Mouse (Mus musculus): Measurements from ENCODE around the gene Cdh13.

The Cdh13 gene

GRCm38 (mm10) chr8:118815055-118815454 is 531.5 kb downstream of the Cdh13 start:
- DNase-seq (ENCODE audit: low spot score) = no peak

- no peak for DNase-seq (ENCODE audit: low spot score)
Observed at GRCm38 (mm10) chr8:118826761-118827160, 543.2 kb downstream of the Cdh13 start.

GRCm38 (mm10) chr8:118827726-118828125 is 544.2 kb downstream of the Cdh13 start:
- DNase-seq (ENCODE audit: low spot score) = no peak

GRCm38 (mm10) chr8:118830291-118830690 is 546.8 kb downstream of the Cdh13 start:
- no peak for DNase-seq (ENCODE audit: low spot score)

GRCm38 (mm10) chr8:118831026-118831425 is 547.5 kb downstream of the Cdh13 start:
- DNase-seq (ENCODE audit: low spot score) = no peak

- DNase-seq (ENCODE audit: low spot score) = no peak
Observed at GRCm38 (mm10) chr8:118838801-118839200, 555.3 kb downstream of the Cdh13 start.

- no peak for DNase-seq (ENCODE audit: low spot score)
Observed at GRCm38 (mm10) chr8:118845690-118846089, 562.2 kb downstream of the Cdh13 start.

GRCm38 (mm10) chr8:118848021-118848420 is 564.5 kb downstream of the Cdh13 start:
- no peak for DNase-seq (ENCODE audit: low spot score)

GRCm38 (mm10) chr8:118849515-118849914 is 566.0 kb downstream of the Cdh13 start:
- no peak for DNase-seq (ENCODE audit: low spot score)

GRCm38 (mm10) chr8:118850381-118850780 is 566.8 kb downstream of the Cdh13 start:
- DNase-seq (ENCODE audit: low spot score) = peak; percentile 37

GRCm38 (mm10) chr8:118851361-118851760 is 567.8 kb downstream of the Cdh13 start:
- no peak for DNase-seq (ENCODE audit: low spot score)

- no peak for DNase-seq (ENCODE audit: low spot score)
Observed at GRCm38 (mm10) chr8:118852861-118853260, 569.3 kb downstream of the Cdh13 start.

- no peak for DNase-seq (ENCODE audit: low spot score)
Observed at GRCm38 (mm10) chr8:118854656-118855055, 571.1 kb downstream of the Cdh13 start.

- DNase-seq (ENCODE audit: low spot score) = no peak
Observed at GRCm38 (mm10) chr8:118866332-118866731, 582.8 kb downstream of the Cdh13 start.

- DNase-seq (ENCODE audit: low spot score) = no peak
Observed at GRCm38 (mm10) chr8:118870711-118871110, 587.2 kb downstream of the Cdh13 start.

- no peak for DNase-seq (ENCODE audit: low spot score)
Observed at GRCm38 (mm10) chr8:118879939-118880825, 596.6 kb downstream of the Cdh13 start.

- no peak for DNase-seq (ENCODE audit: low spot score)
Observed at GRCm38 (mm10) chr8:118884296-118884695, 600.8 kb downstream of the Cdh13 start.

GRCm38 (mm10) chr8:118884988-118885387 is 601.5 kb downstream of the Cdh13 start:
- no peak for DNase-seq (ENCODE audit: low spot score)

GRCm38 (mm10) chr8:118902402-118902801 is 618.9 kb downstream of the Cdh13 start:
- no peak for DNase-seq (ENCODE audit: low spot score)

- DNase-seq (ENCODE audit: low spot score) = no peak
Observed at GRCm38 (mm10) chr8:118916513-118916912, 633.0 kb downstream of the Cdh13 start.

GRCm38 (mm10) chr8:118937412-118937811 is 653.9 kb downstream of the Cdh13 start:
- DNase-seq (ENCODE audit: low spot score) = no peak

- no peak for DNase-seq (ENCODE audit: low spot score)
Observed at GRCm38 (mm10) chr8:118938025-118938424, 654.5 kb downstream of the Cdh13 start.

GRCm38 (mm10) chr8:118951766-118952741 is 668.5 kb downstream of the Cdh13 start:
- DNase-seq (ENCODE audit: low spot score) = no peak
